ENCODE assay signal across 7 mouse cellular contexts in the genomic region with DNA sequence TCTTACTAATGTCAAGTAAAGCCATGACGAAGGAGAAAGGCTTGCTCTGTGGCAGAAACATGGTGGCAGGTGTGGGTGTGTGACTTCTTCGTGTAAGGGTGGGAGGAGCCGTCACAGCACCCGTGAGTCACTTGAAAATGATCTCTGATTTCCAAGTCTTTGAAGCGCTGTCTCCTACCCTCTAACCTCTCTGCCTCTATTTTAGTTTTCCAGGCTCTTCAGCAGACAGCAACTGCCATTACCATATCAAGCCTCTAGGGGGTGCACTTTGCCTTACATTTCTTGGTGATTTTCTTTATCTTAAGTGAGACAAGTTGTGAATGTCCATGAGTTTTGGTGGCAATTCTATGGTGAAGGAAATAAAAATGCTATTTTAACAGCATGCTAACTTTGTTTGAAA. TPM values are rescaled to one million over a fixed set of nuclear protein-coding genes. Genes with fewer than 3 reads are reported as not detected.
DNase-seq lines count a peak whose midpoint lies in the region; ATAC-seq and TF ChIP-seq lines count a peak whose summit lies in the region.

No protein-coding gene starts in this region.

- peak; percentile 79 for TF ChIP-seq CTCF in intestine, postnatal 0 days (IDR thresholded peaks at IDR 0.05; ENCODE audit: low read depth)

- no peaks in the 10 kb centered on the region for H3K9me3 ChIP-seq in intestine, postnatal 0 days (ENCODE audit: control insufficient read depth)
- no peaks in the 10 kb centered on the region for H3K9me3 ChIP-seq in intestine, embryonic 16.5 days (ENCODE audit: control insufficient read depth, low read length)
- no peaks in the 10 kb centered on the region for H3K9me3 ChIP-seq in embryonic facial prominence, embryonic 11.5 days (replicated peaks; ENCODE audit: control insufficient read depth, low read length)

- peaks cover 7% of the 10 kb centered on the region; the same call in 1 of the 2 replicates for H3K4me1 ChIP-seq in intestine, postnatal 0 days (replicated peaks; ENCODE audit: control insufficient read depth, insufficient read depth, low read length)
- H3K4me1 ChIP-seq in intestine, embryonic 16.5 days (ENCODE audit: control insufficient read depth, insufficient read depth, low read length) = peaks cover 18% of the 10 kb centered on the region; the same call in 1 of the 2 replicates
- no peaks in the 10 kb centered on the region for H3K4me1 ChIP-seq in embryonic facial prominence, embryonic 11.5 days (ENCODE audit: control insufficient read depth, insufficient read depth, low read length)

- H3K4me2 ChIP-seq in intestine, postnatal 0 days (replicated peaks; ENCODE audit: low read depth) = no peak overlapping the region
- no peak overlapping the region for H3K4me2 ChIP-seq in intestine, embryonic 16.5 days (ENCODE audit: low read depth, low read length)
- H3K4me2 ChIP-seq in embryonic facial prominence, embryonic 11.5 days (ENCODE audit: low read depth, low read length) = no peak overlapping the region

- no peaks in the 10 kb centered on the region for H3K27me3 ChIP-seq in intestine, postnatal 0 days (replicated peaks; ENCODE audit: control insufficient read depth, insufficient read depth, low read length)
- no peaks in the 10 kb centered on the region; the same call in 1 of the 2 replicates for H3K27me3 ChIP-seq in intestine, embryonic 16.5 days (replicated peaks; ENCODE audit: control insufficient read depth, insufficient read depth, low read length)
- no peaks in the 10 kb centered on the region for H3K27me3 ChIP-seq in embryonic facial prominence, embryonic 11.5 days (ENCODE audit: control insufficient read depth, insufficient read depth, low read length)

- H3K27ac ChIP-seq in intestine, postnatal 0 days (ENCODE audit: low read depth, low read length) = no peak overlapping the region
- H3K27ac ChIP-seq in intestine, embryonic 16.5 days (ENCODE audit: low read length) = no peak overlapping the region
- H3K27ac ChIP-seq in embryonic facial prominence, embryonic 11.5 days (replicated peaks; ENCODE audit: low read depth, low read length) = no peak overlapping the region

- no peak overlapping the region for H3K9ac ChIP-seq in intestine, postnatal 0 days (ENCODE audit: low read depth, low read length)
- no peak overlapping the region for H3K9ac ChIP-seq in intestine, embryonic 16.5 days (ENCODE audit: low read depth, low read length)
- no peak overlapping the region for H3K9ac ChIP-seq in embryonic facial prominence, embryonic 11.5 days (replicated peaks; ENCODE audit: low read length)

- H3K36me3 ChIP-seq in intestine, postnatal 0 days (ENCODE audit: control insufficient read depth, insufficient read depth) = no peaks in the 10 kb centered on the region
- H3K36me3 ChIP-seq in intestine, embryonic 16.5 days (ENCODE audit: control insufficient read depth, insufficient read depth, low read length) = no peaks in the 10 kb centered on the region
- no peaks in the 10 kb centered on the region for H3K36me3 ChIP-seq in embryonic facial prominence, embryonic 11.5 days (replicated peaks; ENCODE audit: control insufficient read depth, insufficient read depth, low read depth, low read length)

- DNase-seq in CD4-positive helper T cell, adult 2 months (ENCODE audit: low read depth, low spot score) = peak; percentile 47
- DNase-seq in MN1 (ENCODE audit: low spot score) = peak; percentile 60
- DNase-seq in embryonic facial prominence, embryonic 11.5 days (ENCODE audit: low spot score) = peak; percentile 65

- WGBS in intestine, postnatal 0 days = 38% methylated on average over 5 of the region's 5 CpGs
- WGBS in intestine, embryonic 16.5 days = 44% methylated on average over 5 of the region's 5 CpGs
- WGBS in embryonic facial prominence, embryonic 11.5 days = 50% methylated on average over 5 of the region's 5 CpGs

- ATAC-seq in intestine, postnatal 0 days = no peak
- no peak for ATAC-seq in intestine, embryonic 16.5 days
- ATAC-seq in embryonic facial prominence, embryonic 11.5 days (replicated peaks; ENCODE audit: insufficient number of reproducible peaks, low FRiP score, low TSS enrichment, low read depth) = no peak
- ATAC-seq in megakaryocyte progenitor cell, adult 5-6 weeks (replicated peaks; ENCODE audit: poor library complexity) = peak; percentile 72
- ATAC-seq in inflammation-experienced regulatory T-cells, adult 6 months = no peak

- no peak overlapping the region for H3K4me3 ChIP-seq in intestine, postnatal 0 days (ENCODE audit: low read depth, low read length)
- H3K4me3 ChIP-seq in intestine, embryonic 16.5 days (ENCODE audit: low read length) = no peak overlapping the region
- H3K4me3 ChIP-seq in embryonic facial prominence, embryonic 11.5 days (ENCODE audit: low read depth, low read length) = no peak overlapping the region

RNA-seq across cellular contexts. Expression of gene 1110017D15Rik, which starts 5.7 kb away (rescaled TPM):
- polyA plus RNA-seq in intestine, postnatal 0 days (2015; fragmentation: Nextera tagmentation; extraction: Ambion mirVana) = 0.52 and 2.0 TPM in 2 replicates
- 0.21 TPM in 1 of 2 replicates, not detected in the other for polyA plus RNA-seq in intestine, embryonic 16.5 days (2015; fragmentation: Nextera tagmentation; extraction: Ambion mirVana)
- 6.3 and 6.4 TPM in 2 replicates for polyA plus RNA-seq in embryonic facial prominence, embryonic 11.5 days (2014; fragmentation: Nextera tagmentation; extraction: Ambion mirVana)
- total RNA-seq in megakaryocyte progenitor cell, adult 5-6 weeks (2015) = not detected in 2 replicates
- total RNA-seq in megakaryocyte progenitor cell, adult 5-6 weeks (2017) = not detected in 2 replicates
- not detected for polyA plus RNA-seq in inflammation-experienced regulatory T-cells, adult 6 months (2017; shearing (Covaris generic))

RNA-seq across cellular contexts. Expression of gene AI464131, which starts 19.9 kb away (rescaled TPM):
- polyA plus RNA-seq in intestine, postnatal 0 days (2015; fragmentation: Nextera tagmentation; extraction: Ambion mirVana) = 11.6 and 13.7 TPM in 2 replicates
- 12.7 and 15.3 TPM in 2 replicates for polyA plus RNA-seq in intestine, embryonic 16.5 days (2015; fragmentation: Nextera tagmentation; extraction: Ambion mirVana)
- polyA plus RNA-seq in embryonic facial prominence, embryonic 11.5 days (2014; fragmentation: Nextera tagmentation; extraction: Ambion mirVana) = 9.7 and 11.4 TPM in 2 replicates
- total RNA-seq in megakaryocyte progenitor cell, adult 5-6 weeks (2015) = not detected in 2 replicates
- total RNA-seq in megakaryocyte progenitor cell, adult 5-6 weeks (2017) = 0.12 TPM in 1 of 2 replicates, not detected in the other
- not detected for polyA plus RNA-seq in inflammation-experienced regulatory T-cells, adult 6 months (2017; shearing (Covaris generic))

RNA-seq across cellular contexts. Expression of gene Fam219a, which starts 46.5 kb away (rescaled TPM):
- polyA plus RNA-seq in intestine, postnatal 0 days (2015; fragmentation: Nextera tagmentation; extraction: Ambion mirVana) = 3.2 and 4.9 TPM in 2 replicates
- 2.4 and 2.9 TPM in 2 replicates for polyA plus RNA-seq in intestine, embryonic 16.5 days (2015; fragmentation: Nextera tagmentation; extraction: Ambion mirVana)
- 2.3 and 4.3 TPM in 2 replicates for polyA plus RNA-seq in embryonic facial prominence, embryonic 11.5 days (2014; fragmentation: Nextera tagmentation; extraction: Ambion mirVana)
- total RNA-seq in megakaryocyte progenitor cell, adult 5-6 weeks (2015) = 0.98 and 1.1 TPM in 2 replicates
- 0.33 and 4.1 TPM in 2 replicates for total RNA-seq in megakaryocyte progenitor cell, adult 5-6 weeks (2017)
- polyA plus RNA-seq in inflammation-experienced regulatory T-cells, adult 6 months (2017; shearing (Covaris generic)) = under 1 TPM; 0.17 to 0.47 (median 0.28) TPM

RNA-seq across cellular contexts. Expression of gene Dnaic1, which starts 46.8 kb away (rescaled TPM):
- polyA plus RNA-seq in intestine, postnatal 0 days (2015; fragmentation: Nextera tagmentation; extraction: Ambion mirVana) = 2.3 and 3.4 TPM in 2 replicates
- 3.5 and 4.2 TPM in 2 replicates for polyA plus RNA-seq in intestine, embryonic 16.5 days (2015; fragmentation: Nextera tagmentation; extraction: Ambion mirVana)
- 0.21 and 1.5 TPM in 2 replicates for polyA plus RNA-seq in embryonic facial prominence, embryonic 11.5 days (2014; fragmentation: Nextera tagmentation; extraction: Ambion mirVana)
- 0.44 TPM in 1 of 2 replicates, not detected in the other for total RNA-seq in megakaryocyte progenitor cell, adult 5-6 weeks (2015)
- total RNA-seq in megakaryocyte progenitor cell, adult 5-6 weeks (2017) = not detected in 2 replicates
- not detected for polyA plus RNA-seq in inflammation-experienced regulatory T-cells, adult 6 months (2017; shearing (Covaris generic))

RNA-seq across cellular contexts. Expression of gene Nudt2, which starts 57.8 kb away (rescaled TPM):
- 34.9 and 35.7 TPM in 2 replicates for polyA plus RNA-seq in intestine, postnatal 0 days (2015; fragmentation: Nextera tagmentation; extraction: Ambion mirVana)
- polyA plus RNA-seq in intestine, embryonic 16.5 days (2015; fragmentation: Nextera tagmentation; extraction: Ambion mirVana) = 62.5 and 70.3 TPM in 2 replicates
- 59.7 and 62.3 TPM in 2 replicates for polyA plus RNA-seq in embryonic facial prominence, embryonic 11.5 days (2014; fragmentation: Nextera tagmentation; extraction: Ambion mirVana)
- 28.7 and 29.6 TPM in 2 replicates for total RNA-seq in megakaryocyte progenitor cell, adult 5-6 weeks (2015)
- total RNA-seq in megakaryocyte progenitor cell, adult 5-6 weeks (2017) = 23.3 and 28.1 TPM in 2 replicates
- 10 to 100 TPM; 15.3 to 22.1 (median 17.8) TPM for polyA plus RNA-seq in inflammation-experienced regulatory T-cells, adult 6 months (2017; shearing (Covaris generic))

Comparison
In these comparisons a context has a peak if more than half of its experiments do, and no peak if none do; other contexts are left out.
1. RNA of gene AI464131, which starts 19.9 kb away (polyA plus RNA-seq): 12.7 to 15.3 TPM in intestine, embryonic 16.5 days, 11.6 to 13.7 TPM in intestine, postnatal 0 days and 9.7 to 11.4 TPM in embryonic facial prominence, embryonic 11.5 days; not detected in inflammation-experienced regulatory T-cells, adult 6 months; every median in the first group is over 10 times any median in the second.
2. Peak in every context shown above with its lines, with median percentiles within 50 percentile points of each other: DNase-seq.